ENCODE assay signal across 10 mouse cellular contexts in the genomic region with DNA sequence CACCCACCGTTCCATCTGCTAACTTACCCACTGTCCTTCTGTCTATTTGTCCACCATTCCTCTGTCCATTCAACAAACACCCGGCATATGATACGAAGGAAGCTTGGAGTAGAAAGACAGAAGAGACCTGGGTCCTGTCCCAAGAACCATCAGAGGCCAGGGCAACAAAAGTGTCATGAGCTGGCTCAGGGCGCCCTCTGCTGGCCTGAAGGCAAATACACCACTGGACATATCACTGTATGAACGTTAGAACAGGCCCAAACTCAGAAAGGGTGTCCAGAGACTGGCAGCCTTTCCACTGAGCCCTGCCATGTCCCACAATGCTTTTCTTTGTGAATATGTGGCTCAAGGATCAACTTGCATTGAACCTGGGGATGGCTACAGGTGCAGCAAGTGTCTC.
A peak's percentile ranks its signal among the peaks of the same experiment; 100 is the strongest.
DNase-seq lines count a peak whose midpoint lies in the region; ATAC-seq and TF ChIP-seq lines count a peak whose summit lies in the region.
"Had no signal": no experiment of that assay in that cellular context is flagged by ENCODE, and none has a peak within 500 bp of the region (broad histone marks: within the 10 kb centered on the region; RNA-seq: fewer than 3 reads in every experiment).

No protein-coding gene starts in this region.

- H3K4me2 ChIP-seq in kidney, embryonic 15.5 days = no peak overlapping the region
- H3K4me2 ChIP-seq in midbrain, postnatal 0 days (ENCODE audit: low read depth, low read length, poor library complexity, severe bottlenecking) = no peak overlapping the region
- H3K4me2 ChIP-seq: embryonic facial prominence, embryonic 15.5 days had no signal

- no peak overlapping the region for H3K4me3 ChIP-seq in kidney, embryonic 15.5 days (replicated peaks)
- H3K4me3 ChIP-seq in midbrain, postnatal 0 days (ENCODE audit: low read depth, low read length) = no peak overlapping the region
- H3K4me3 ChIP-seq: embryonic facial prominence, embryonic 15.5 days had no signal

- H3K4me1 ChIP-seq in kidney, embryonic 15.5 days = peaks cover 47% of the 10 kb centered on the region
- H3K4me1 ChIP-seq in midbrain, postnatal 0 days (ENCODE audit: insufficient read depth, low read length) = peaks cover 19% of the 10 kb centered on the region

- peak; percentile 62 for DNase-seq in kidney, adult 11 months
- peak; percentile 47 for DNase-seq in Muller cell, postnatal 12 days (ENCODE audit: inconsistent ontology term)
- peak; percentile 86 to 87 for DNase-seq in cerebellum, postnatal 10 days
- DNase-seq in layer of hippocampus, postnatal 14 days (ENCODE audit: low spot score in 2 of 2) = peak; percentile 58 to 63
- DNase-seq in midbrain, postnatal 0 days (ENCODE audit: low spot score) = peak; percentile 70

- no peak overlapping the region for H3K27ac ChIP-seq in kidney, embryonic 15.5 days
- no peak overlapping the region for H3K27ac ChIP-seq in midbrain, postnatal 0 days (ENCODE audit: low read depth, low read length)
- H3K27ac ChIP-seq: embryonic facial prominence, embryonic 15.5 days; macrophage had no signal

- no peaks in the 10 kb centered on the region for H3K36me3 ChIP-seq in kidney, embryonic 15.5 days
- no peaks in the 10 kb centered on the region for H3K36me3 ChIP-seq in midbrain, postnatal 0 days (ENCODE audit: insufficient read depth, low read length)
- H3K36me3 ChIP-seq: embryonic facial prominence, embryonic 15.5 days had no signal

- peak; percentile 79 for TF ChIP-seq CTCF in midbrain, postnatal 0 days (IDR thresholded peaks at IDR 0.05)

- H3K9ac ChIP-seq in kidney, embryonic 15.5 days = no peak overlapping the region
- no peak overlapping the region for H3K9ac ChIP-seq in midbrain, postnatal 0 days (replicated peaks; ENCODE audit: low read length, poor library complexity, severe bottlenecking)
- H3K9ac ChIP-seq: embryonic facial prominence, embryonic 15.5 days had no signal

- no peaks in the 10 kb centered on the region for H3K9me3 ChIP-seq in kidney, embryonic 15.5 days (replicated peaks)
- H3K9me3 ChIP-seq in midbrain, postnatal 0 days (ENCODE audit: low read length) = no peaks in the 10 kb centered on the region
- H3K9me3 ChIP-seq: embryonic facial prominence, embryonic 15.5 days had no signal

- peaks cover 6% of the 10 kb centered on the region; the same call in 1 of the 2 replicates for H3K27me3 ChIP-seq in kidney, embryonic 15.5 days
- no peaks in the 10 kb centered on the region for H3K27me3 ChIP-seq in midbrain, postnatal 0 days (ENCODE audit: insufficient read depth, low read length)

- ATAC-seq in kidney, embryonic 15.5 days (replicated peaks; ENCODE audit: low FRiP score) = no peak
- peak; percentile 50; the same call in 1 of the 2 replicates for ATAC-seq in granulocyte monocyte progenitor cell, adult 5-6 weeks (replicated peaks; ENCODE audit: poor library complexity, severe bottlenecking)
- no peak for ATAC-seq in midbrain, postnatal 0 days (ENCODE audit: low FRiP score)
- ATAC-seq in monocyte, adult 5-6 weeks (replicated peaks; ENCODE audit: insufficient number of reproducible peaks, low FRiP score, low TSS enrichment, poor library complexity, severe bottlenecking) = no peak

- WGBS in kidney, embryonic 15.5 days = 37% methylated on average over 5 of the region's 5 CpGs
- 39% methylated on average over 5 of the region's 5 CpGs for WGBS in midbrain, postnatal 0 days
